Mouse (Mus musculus) liver, adult 2 months (tissue): ENCODE measurements at regions not wholly inside any gene's neighbourhood (a gene's known extent, or its start where the extent isn't known, plus 50 kb on each side); places are given as distances from the start of the nearest gene placed in this dataset.

Experiments used
- CTCF ChIP-seq: fragments of 200-500 bp; IDR thresholded peaks from 2 replicates; pipeline ENCODE4 v1.5.1; 2011; ENCODE audit warnings: low read depth, low read length, control low read depth
- POLR2A ChIP-seq: fragments of 200-500 bp; IDR thresholded peaks from 2 replicates; pipeline ENCODE4 v1.6.1; 2011; ENCODE audit warnings: low read length, control low read depth; ENCODE audit not compliant: insufficient read depth; ENCODE audit errors: extremely low read depth

- TF ChIP-seq CTCF (no peak), POLR2A (no peak)
These were observed 114.5 kb upstream of the Ifne start for GRCm38 (mm10) chr4:88994486-88994885.
